Mouse (Mus musculus): ENCODE data around the gene Cdk10.

- peak; percentile 55 for TF ChIP-seq CTCF (IDR thresholded peaks at IDR 0.05; ENCODE audit: low read depth, low read length)
- no peak for TF ChIP-seq POLR2A (IDR thresholded peaks at IDR 0.05; ENCODE audit: borderline replicate concordance, low read depth, low read length)
These were observed 22.4 kb upstream of the Cdk10 start for GRCm38 (mm10) chr8:123202288-123202687.
